Mouse (Mus musculus): ENCODE results near the gene Ttll7.

GRCm38 (mm10) chr3:146905606-146906005 lies 53.4 kb downstream of the Ttll7 start:
- TF ChIP-seq MAX (IDR thresholded peaks at IDR 0.05; ENCODE audit: low read depth), result no peak
- TF ChIP-seq POLR2A (IDR thresholded peaks at IDR 0.05; ENCODE audit: insufficient read length, low read depth), result no peak
- TF ChIP-seq E2F4 (IDR thresholded peaks at IDR 0.05; ENCODE audit: insufficient read depth), result no peak
- TF ChIP-seq TCF3 (IDR thresholded peaks at IDR 0.05; ENCODE audit: insufficient read length, low read depth), result no peak
- TF ChIP-seq CEBPB (IDR thresholded peaks at IDR 0.05; ENCODE audit: insufficient read depth, poor library complexity, severe bottlenecking), result no peak
- TF ChIP-seq USF1 (IDR thresholded peaks at IDR 0.05; ENCODE audit: low read depth), result no peak
- TF ChIP-seq TCF12 (IDR thresholded peaks at IDR 0.05; ENCODE audit: insufficient read depth, poor library complexity, severe bottlenecking), result no peak
- TF ChIP-seq REST (IDR thresholded peaks at IDR 0.05; ENCODE audit: insufficient read depth, insufficient read length), result no peak
- no peak for TF ChIP-seq MYOG (IDR thresholded peaks at IDR 0.05; ENCODE audit: control insufficient read depth in 1 of 3, insufficient read depth in 1 of 3, insufficient read length in 2 of 3, low read depth in 2 of 3)
- no peak for TF ChIP-seq POLR2AphosphoS2 (IDR thresholded peaks at IDR 0.05; ENCODE audit: insufficient read length, low read depth)

All from myocyte (in vitro differentiated cells).